Mouse (Mus musculus): ENCODE data around the gene Olfr523. TPM values are rescaled to one million over a fixed set of nuclear protein-coding genes. Genes with fewer than 3 reads are reported as not detected.

Gene Olfr523
- polyA plus RNA-seq, 1 experiment from 2014 or later, result not detected

- ATAC-seq (ENCODE audit: low FRiP score, low TSS enrichment) (no peak), DNase-seq (ENCODE audit: low spot score) (no peak)
- Histone ChIP-seq H3K36me3 (ENCODE audit: control insufficient read depth, insufficient read depth, low read length) (no peaks in the 10 kb centered on the region), H3K9ac (ENCODE audit: low read length) (no peak overlapping the region), H3K27ac (replicated peaks) (no peak overlapping the region), H3K4me1 (replicated peaks; ENCODE audit: control insufficient read depth, insufficient read depth) (no peaks in the 10 kb centered on the region), H3K27me3 (ENCODE audit: control insufficient read depth, insufficient read depth, low read length) (no peaks in the 10 kb centered on the region), H3K4me3 (ENCODE audit: low read depth, low read length) (no peak overlapping the region), H3K4me2 (replicated peaks; ENCODE audit: low read depth) (no peak overlapping the region), H3K9me3 (ENCODE audit: control insufficient read depth, low read length) (no peaks in the 10 kb centered on the region)
- TF ChIP-seq CTCF (IDR thresholded peaks at IDR 0.05; ENCODE audit: low read depth), result no peak
- no peak for TF ChIP-seq EP300 (optimal IDR thresholded peaks at IDR 0.05)
- WGBS, result 84% methylated on average over 7 of the region's 7 CpGs
Measured at GRCm38 (mm10) chr7:140187721-140188390, 14.8 kb downstream of the Olfr523 start.

GRCm38 (mm10) chr7:140188391-140189328 is 15.6 kb downstream of the Olfr523 start:
- no peak overlapping the region for H3K27ac ChIP-seq (replicated peaks)
- no peaks in the 10 kb centered on the region for H3K9me3 ChIP-seq (ENCODE audit: control insufficient read depth, low read length)
- TF ChIP-seq EP300 (optimal IDR thresholded peaks at IDR 0.05) (no peak), CTCF (IDR thresholded peaks at IDR 0.05; ENCODE audit: low read depth) (peak; percentile 63)
- no peak for DNase-seq (ENCODE audit: low spot score)
- H3K4me3 ChIP-seq (ENCODE audit: low read depth, low read length), result no peak overlapping the region
- no peaks in the 10 kb centered on the region for H3K4me1 ChIP-seq (replicated peaks; ENCODE audit: control insufficient read depth, insufficient read depth)
- no peak overlapping the region for H3K9ac ChIP-seq (ENCODE audit: low read length)
- no peaks in the 10 kb centered on the region for H3K27me3 ChIP-seq (ENCODE audit: control insufficient read depth, insufficient read depth, low read length)
- H3K4me2 ChIP-seq (replicated peaks; ENCODE audit: low read depth), result no peak overlapping the region
- no peaks in the 10 kb centered on the region for H3K36me3 ChIP-seq (ENCODE audit: control insufficient read depth, insufficient read depth, low read length)
- 59% methylated on average over 4 of the region's 4 CpGs for WGBS
- no peak for ATAC-seq (ENCODE audit: low FRiP score, low TSS enrichment)

- H3K36me3 ChIP-seq (ENCODE audit: control insufficient read depth, insufficient read depth, low read length), result no peaks in the 10 kb centered on the region
- no peaks in the 10 kb centered on the region for H3K27me3 ChIP-seq (ENCODE audit: control insufficient read depth, insufficient read depth, low read length)
- no peak overlapping the region for H3K4me3 ChIP-seq (ENCODE audit: low read depth, low read length)
- ATAC-seq (ENCODE audit: low FRiP score, low TSS enrichment) (no peak), DNase-seq (ENCODE audit: low spot score) (no peak)
- H3K27ac ChIP-seq (replicated peaks), result no peak overlapping the region
- no peaks in the 10 kb centered on the region for H3K4me1 ChIP-seq (replicated peaks; ENCODE audit: control insufficient read depth, insufficient read depth)
- no peak overlapping the region for H3K9ac ChIP-seq (ENCODE audit: low read length)
- H3K9me3 ChIP-seq (ENCODE audit: control insufficient read depth, low read length), result no peaks in the 10 kb centered on the region
- no peak for TF ChIP-seq CTCF (IDR thresholded peaks at IDR 0.05; ENCODE audit: low read depth)
- no peak for TF ChIP-seq EP300 (optimal IDR thresholded peaks at IDR 0.05)
- WGBS, result 80% methylated on average over 1 of the region's 1 CpGs
- no peak overlapping the region for H3K4me2 ChIP-seq (replicated peaks; ENCODE audit: low read depth)
Measured at GRCm38 (mm10) chr7:140190435-140190834, 17.4 kb downstream of the Olfr523 start.

GRCm38 (mm10) chr7:140192445-140192844 is 19.4 kb downstream of the Olfr523 start:
- DNase-seq (ENCODE audit: low spot score) (no peak), ATAC-seq (ENCODE audit: low FRiP score, low TSS enrichment) (no peak)
- Histone ChIP-seq H3K4me3 (ENCODE audit: low read depth, low read length) (no peak overlapping the region), H3K9ac (ENCODE audit: low read length) (no peak overlapping the region), H3K4me1 (replicated peaks; ENCODE audit: control insufficient read depth, insufficient read depth) (no peaks in the 10 kb centered on the region), H3K27ac (replicated peaks) (no peak overlapping the region), H3K9me3 (ENCODE audit: control insufficient read depth, low read length) (no peaks in the 10 kb centered on the region), H3K4me2 (replicated peaks; ENCODE audit: low read depth) (no peak overlapping the region), H3K36me3 (ENCODE audit: control insufficient read depth, insufficient read depth, low read length) (no peaks in the 10 kb centered on the region), H3K27me3 (ENCODE audit: control insufficient read depth, insufficient read depth, low read length) (no peaks in the 10 kb centered on the region)
- WGBS, result 42% methylated on average over 2 of the region's 2 CpGs
- TF ChIP-seq CTCF (IDR thresholded peaks at IDR 0.05; ENCODE audit: low read depth) (no peak), EP300 (optimal IDR thresholded peaks at IDR 0.05) (no peak)

GRCm38 (mm10) chr7:140192851-140193250 is 19.8 kb downstream of the Olfr523 start:
- no peak for DNase-seq (ENCODE audit: low spot score)
- H3K27ac ChIP-seq (replicated peaks), result no peak overlapping the region
- TF ChIP-seq EP300 (optimal IDR thresholded peaks at IDR 0.05), result no peak
- TF ChIP-seq CTCF (IDR thresholded peaks at IDR 0.05; ENCODE audit: low read depth), result no peak
- ATAC-seq (ENCODE audit: low FRiP score, low TSS enrichment), result no peak
- H3K9me3 ChIP-seq (ENCODE audit: control insufficient read depth, low read length), result no peaks in the 10 kb centered on the region
- WGBS, result 71% methylated on average over 2 of the region's 2 CpGs
- no peaks in the 10 kb centered on the region for H3K27me3 ChIP-seq (ENCODE audit: control insufficient read depth, insufficient read depth, low read length)
- H3K9ac ChIP-seq (ENCODE audit: low read length), result no peak overlapping the region
- no peak overlapping the region for H3K4me2 ChIP-seq (replicated peaks; ENCODE audit: low read depth)
- H3K4me3 ChIP-seq (ENCODE audit: low read depth, low read length), result no peak overlapping the region
- H3K36me3 ChIP-seq (ENCODE audit: control insufficient read depth, insufficient read depth, low read length), result no peaks in the 10 kb centered on the region
- H3K4me1 ChIP-seq (replicated peaks; ENCODE audit: control insufficient read depth, insufficient read depth), result no peaks in the 10 kb centered on the region

- Histone ChIP-seq H3K9me3 (ENCODE audit: control insufficient read depth, low read length) (no peaks in the 10 kb centered on the region), H3K4me3 (ENCODE audit: low read depth, low read length) (no peak overlapping the region), H3K4me2 (replicated peaks; ENCODE audit: low read depth) (no peak overlapping the region), H3K36me3 (ENCODE audit: control insufficient read depth, insufficient read depth, low read length) (no peaks in the 10 kb centered on the region), H3K9ac (ENCODE audit: low read length) (no peak overlapping the region), H3K27ac (replicated peaks) (no peak overlapping the region), H3K4me1 (replicated peaks; ENCODE audit: control insufficient read depth, insufficient read depth) (no peaks in the 10 kb centered on the region), H3K27me3 (ENCODE audit: control insufficient read depth, insufficient read depth, low read length) (no peaks in the 10 kb centered on the region)
- ATAC-seq (ENCODE audit: low FRiP score, low TSS enrichment) (no peak), DNase-seq (ENCODE audit: low spot score) (no peak)
- WGBS, result 73% methylated on average over 4 of the region's 4 CpGs
- TF ChIP-seq EP300 (optimal IDR thresholded peaks at IDR 0.05) (no peak), CTCF (IDR thresholded peaks at IDR 0.05; ENCODE audit: low read depth) (no peak)
Measured at GRCm38 (mm10) chr7:140194031-140194430, 21.0 kb downstream of the Olfr523 start.
